Mouse (Mus musculus) neural tube, embryonic 15.5 days (tissue): Measurements from ENCODE around the gene Gm49027. TPM values are rescaled to one million over a fixed set of nuclear protein-coding genes. Genes with fewer than 3 reads are reported as not detected.
A peak's percentile ranks its signal among the peaks of the same experiment; 100 is the strongest.

ENCODE experiments used
- ATAC-seq: fragments of 200-750 bp; cut with Nextera tagmentation; 2 replicates; pipeline ENCODE4 v1.8.0; 2017; ENCODE audit warnings: mild to moderate bottlenecking, moderate TSS enrichment, moderate library complexity; ENCODE audit not compliant: low FRiP score
- H3K27ac ChIP-seq: fragments of 300-500 bp; sonication (generic); replicated peaks from 2 replicates; pipeline ENCODE4 v1.5.1; 2015; ENCODE audit warnings: mild to moderate bottlenecking, inconsistent platforms
- H3K27me3 ChIP-seq: fragments of 300-500 bp; sonication (generic); replicated peaks from 2 replicates; pipeline ENCODE4 v1.6.1; 2015; ENCODE audit warnings: inconsistent platforms
- H3K36me3 ChIP-seq: fragments of 300-500 bp; sonication (generic); 2 replicates; pipeline ENCODE4 v1.6.1; 2015; ENCODE audit warnings: inconsistent platforms
- H3K4me1 ChIP-seq: fragments of 300-500 bp; sonication (generic); 2 replicates; pipeline ENCODE4 v1.6.1; 2015; ENCODE audit warnings: inconsistent platforms
- H3K4me2 ChIP-seq: fragments of 300-500 bp; sonication (generic); 2 replicates; pipeline ENCODE4 v1.6.1; 2015; ENCODE audit warnings: inconsistent platforms, mild to moderate bottlenecking, moderate library complexity
- H3K4me3 ChIP-seq: fragments of 300-500 bp; sonication (generic); replicated peaks from 2 replicates; pipeline ENCODE4 v1.5.1; 2015; ENCODE audit warnings: mild to moderate bottlenecking, inconsistent platforms
- H3K9ac ChIP-seq: fragments of 300-500 bp; sonication (generic); replicated peaks from 2 replicates; pipeline ENCODE4 v1.6.1; 2015; ENCODE audit warnings: mild to moderate bottlenecking, inconsistent platforms
- H3K9me3 ChIP-seq: fragments of 300-500 bp; sonication (generic); replicated peaks from 2 replicates; pipeline ENCODE4 v1.6.1; 2016; ENCODE audit warnings: inconsistent platforms
- WGBS: fragments of 180-500 bp; shearing (Covaris S2); methylation state at CpG from one replicate; pipeline ENCODE4 v1.1.7; 2015; ENCODE audit warnings: mixed read lengths; 5-methylcytosine and 5-hydroxymethylcytosine counted together
- polyA plus RNA-seq: library from polyadenylated mRNA; unstranded; fragments of >200 nt; fragmentation: Nextera tagmentation; extraction: Ambion mirVana; gene quantifications from 2 replicates; pipeline ENCODE4 v1.2.1, GENCODE M21; 2015

Gm49027 gene
- 8.3 and 8.9 TPM in 2 replicates for polyA plus RNA-seq

GRCm38 (mm10) chr5:123525281-123525680 is at the start of gene Gm49027:
Gene Gm49027, minus strand, starts transcription at chr5:123525488.
- Histone ChIP-seq H3K4me3 (peak within 1 kb of the TSS; percentile 98), H3K27ac (peak within 1 kb of the TSS; percentile 79), H3K4me1 (peaks cover 27% of the 10 kb centered on the region), H3K9ac (peak within 1 kb of the TSS; percentile 58), H3K9me3 (no peaks in the 10 kb centered on the region), H3K27me3 (no peaks in the 10 kb centered on the region), H3K36me3 (peaks cover 29% of the 10 kb centered on the region), H3K4me2 (peak within 1 kb of the TSS; percentile 94)
- no peak for ATAC-seq
- 92% methylated on average over 7 of the region's 7 CpGs for whole genome bisulfite sequencing

GRCm38 (mm10) chr5:123573362-123573761 is 48.1 kb upstream of the Gm49027 start:
- no peak for ATAC-seq
- H3K27me3 ChIP-seq, result no peaks in the 10 kb centered on the region
- peak overlapping the region; percentile 76 for H3K4me2 ChIP-seq
- H3K4me3 ChIP-seq, result peak overlapping the region; percentile 98
- peaks cover 35% of the 10 kb centered on the region for H3K36me3 ChIP-seq
- no peaks in the 10 kb centered on the region for H3K9me3 ChIP-seq
- no peak overlapping the region for H3K9ac ChIP-seq
- 0 out of 2 replicates have a peak overlapping the region, but pooled peaks have one; percentile 45 for H3K27ac ChIP-seq
- 65% methylated on average over 8 of the region's 8 CpGs for WGBS
- H3K4me1 ChIP-seq, result peaks cover 15% of the 10 kb centered on the region

DNA sequence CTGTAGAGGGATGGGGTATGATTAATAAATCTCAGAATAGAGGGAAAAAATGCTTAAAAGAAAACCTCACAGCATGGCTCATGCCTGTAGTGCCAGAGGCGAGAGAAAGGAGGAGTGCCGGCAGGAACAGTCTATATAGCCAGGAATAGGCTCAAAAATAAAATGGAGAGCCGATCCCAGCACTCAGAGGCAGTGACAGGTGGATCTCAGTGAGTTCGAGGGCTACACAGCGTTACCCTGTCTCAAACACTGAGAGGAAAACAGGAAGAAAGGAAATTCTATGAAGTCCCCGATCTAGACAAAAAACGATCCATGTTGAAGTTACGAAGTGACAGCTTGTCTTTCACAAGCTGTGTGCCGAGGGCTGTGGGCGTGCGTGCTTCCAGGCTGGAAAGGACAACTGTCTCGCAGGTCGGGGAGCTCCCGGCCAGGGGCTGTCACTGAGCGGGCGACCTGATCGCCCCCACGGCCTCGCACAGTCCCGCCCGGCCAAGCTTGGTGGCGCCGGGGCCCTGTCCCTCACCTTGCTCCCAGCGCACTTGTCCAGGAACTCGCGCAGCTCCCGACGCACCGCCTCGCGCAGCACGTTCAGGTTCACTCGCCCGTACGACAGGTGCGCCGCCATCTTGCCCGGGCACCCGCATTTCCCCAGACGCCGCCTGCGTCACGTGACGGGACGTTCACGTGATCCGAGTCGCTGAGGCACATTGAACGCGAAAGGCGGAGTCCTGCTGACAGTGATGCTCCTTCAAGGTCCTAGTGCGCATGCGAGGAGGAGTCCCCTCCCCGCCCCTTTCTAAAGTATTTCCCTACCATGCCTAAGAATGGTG is 47.3 kb upstream of the Gm49027 start, which contains the start of gene Vps33a:
Gene Vps33a, minus strand, starts transcription at position 682 of the 830 bp plus-strand sequence.
- peak; percentile 93 for ATAC-seq
- Histone ChIP-seq H3K27ac (peak within 1 kb of the TSS; percentile 89), H3K36me3 (peaks cover 34% of the 10 kb centered on the region), H3K4me3 (peak within 1 kb of the TSS; percentile 98), H3K4me2 (peak within 1 kb of the TSS; percentile 76), H3K27me3 (no peaks in the 10 kb centered on the region), H3K4me1 (peaks cover 15% of the 10 kb centered on the region), H3K9ac (peak within 1 kb of the TSS; percentile 91), H3K9me3 (no peaks in the 10 kb centered on the region)
- under 1% methylated on average over 54 of the region's 54 CpGs for WGBS

DNA sequence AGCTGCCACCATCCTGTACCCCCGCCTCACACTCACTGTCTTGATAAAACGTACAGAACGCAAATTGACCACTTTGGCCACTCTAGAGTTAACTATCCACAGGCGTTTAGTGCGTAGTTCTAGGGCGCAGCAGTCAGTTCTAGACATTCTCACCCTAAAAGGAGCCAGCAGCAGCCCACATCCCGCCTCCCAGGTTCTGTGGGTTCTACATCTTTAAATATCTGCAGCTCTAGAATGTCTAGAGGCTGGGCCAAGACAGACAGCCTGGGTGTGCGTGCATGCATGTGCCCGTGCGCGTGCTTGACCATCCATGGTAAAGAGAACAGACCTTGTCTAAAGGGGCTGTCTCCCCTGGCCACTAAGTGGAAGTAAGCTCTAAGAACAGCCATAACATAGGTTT is 35.8 kb upstream of the Gm49027 start:
- Histone ChIP-seq H3K36me3 (peaks cover 91% of the 10 kb centered on the region), H3K4me3 (no peak overlapping the region), H3K9me3 (no peaks in the 10 kb centered on the region), H3K4me1 (no peaks in the 10 kb centered on the region), H3K27me3 (no peaks in the 10 kb centered on the region), H3K27ac (no peak overlapping the region), H3K9ac (no peak overlapping the region), H3K4me2 (no peak overlapping the region)
- WGBS, result 94% methylated on average over 11 of the region's 11 CpGs
- ATAC-seq, result no peak

GRCm38 (mm10) chr5:123559588-123559987 is 34.3 kb upstream of the Gm49027 start:
- peaks cover 86% of the 10 kb centered on the region for H3K36me3 ChIP-seq

DNA sequence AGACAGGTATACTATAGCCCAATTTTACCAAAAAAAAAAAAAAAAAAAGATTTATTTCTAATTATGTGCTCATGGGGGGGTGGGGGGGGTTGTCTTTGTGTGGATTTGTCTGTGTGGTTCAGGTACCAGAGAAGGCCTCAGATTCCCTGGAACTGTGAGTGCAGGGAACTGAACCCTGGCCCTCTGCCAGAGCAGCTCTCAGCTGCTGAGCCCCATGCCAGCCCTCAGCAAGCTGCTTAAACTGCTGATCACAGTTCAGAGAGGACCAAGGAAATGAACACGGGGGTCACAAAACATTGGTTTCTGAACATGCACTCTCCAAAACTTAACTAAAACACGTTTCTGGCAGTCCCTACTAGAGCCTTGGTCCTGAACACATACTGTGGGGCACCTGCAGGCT is 31.2 kb upstream of the Gm49027 start:
- ATAC-seq, result no peak
- Histone ChIP-seq H3K27me3 (no peaks in the 10 kb centered on the region), H3K9me3 (no peaks in the 10 kb centered on the region), H3K4me1 (no peaks in the 10 kb centered on the region), H3K4me3 (no peak overlapping the region), H3K4me2 (no peak overlapping the region), H3K9ac (no peak overlapping the region), H3K36me3 (peaks cover 60% of the 10 kb centered on the region), H3K27ac (no peak overlapping the region)
- WGBS, result 60% methylated on average over 2 of the region's 2 CpGs

More at GRCm38 (mm10) chr5:123559588-123559987, 34.3 kb upstream of the Gm49027 start:
- WGBS, result 94% methylated on average over 8 of the region's 8 CpGs
- no peaks in the 10 kb centered on the region for H3K4me1 ChIP-seq
- no peak overlapping the region for H3K4me2 ChIP-seq
- H3K4me3 ChIP-seq, result no peak overlapping the region
- no peak overlapping the region for H3K27ac ChIP-seq
- H3K27me3 ChIP-seq, result no peaks in the 10 kb centered on the region
- no peak for ATAC-seq
- no peak overlapping the region for H3K9ac ChIP-seq
- H3K9me3 ChIP-seq, result no peaks in the 10 kb centered on the region

GRCm38 (mm10) chr5:123555693-123556092 is 30.4 kb upstream of the Gm49027 start:
- H3K9ac ChIP-seq, result no peak overlapping the region
- no peaks in the 10 kb centered on the region for H3K4me1 ChIP-seq
- ATAC-seq, result no peak
- no peak overlapping the region for H3K4me3 ChIP-seq
- H3K36me3 ChIP-seq, result peaks cover 55% of the 10 kb centered on the region
- H3K27me3 ChIP-seq, result no peaks in the 10 kb centered on the region
- WGBS, result 91% methylated on average over 7 of the region's 7 CpGs
- H3K9me3 ChIP-seq, result no peaks in the 10 kb centered on the region
- H3K27ac ChIP-seq, result no peak overlapping the region
- H3K4me2 ChIP-seq, result no peak overlapping the region

GRCm38 (mm10) chr5:123533801-123534200 is 8.5 kb upstream of the Gm49027 start:
- H3K9ac ChIP-seq, result no peak overlapping the region
- H3K4me2 ChIP-seq, result no peak overlapping the region
- 95% methylated on average over 10 of the region's 10 CpGs for WGBS
- no peak overlapping the region for H3K4me3 ChIP-seq
- H3K36me3 ChIP-seq, result peaks cover 82% of the 10 kb centered on the region
- no peaks in the 10 kb centered on the region for H3K4me1 ChIP-seq
- no peaks in the 10 kb centered on the region for H3K9me3 ChIP-seq
- no peak overlapping the region for H3K27ac ChIP-seq
- no peaks in the 10 kb centered on the region for H3K27me3 ChIP-seq
- ATAC-seq, result no peak

DNA sequence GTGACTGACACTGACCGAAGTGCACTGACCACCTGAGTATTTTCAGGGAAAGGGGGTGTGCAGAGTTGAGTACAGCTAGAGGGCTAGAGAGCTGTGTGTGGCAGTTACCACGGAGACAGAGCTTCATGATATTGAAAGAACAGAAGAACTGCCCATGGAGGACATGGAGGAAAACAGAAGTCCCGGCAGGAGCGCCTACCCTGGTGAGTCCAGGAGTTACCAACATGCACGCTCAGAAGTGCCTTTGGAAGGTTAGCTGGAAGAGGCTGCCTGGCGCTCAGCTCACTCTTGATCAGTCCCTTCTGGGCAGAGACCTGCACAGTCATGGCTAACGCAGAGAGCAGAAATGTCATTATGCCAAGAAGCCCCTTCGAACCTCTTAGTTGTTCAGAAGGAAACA is 4.8 kb upstream of the Gm49027 start:
- Histone ChIP-seq H3K4me1 (no peaks in the 10 kb centered on the region), H3K36me3 (peaks cover 75% of the 10 kb centered on the region), H3K27ac (no peak overlapping the region), H3K9ac (no peak overlapping the region), H3K4me2 (no peak overlapping the region), H3K4me3 (no peak overlapping the region), H3K9me3 (no peaks in the 10 kb centered on the region), H3K27me3 (no peaks in the 10 kb centered on the region)
- no peak for ATAC-seq
- 88% methylated on average over 8 of the region's 8 CpGs for WGBS

GRCm38 (mm10) chr5:123528641-123529040 is 3.4 kb upstream of the Gm49027 start:
- Histone ChIP-seq H3K9ac (no peak overlapping the region), H3K4me1 (peaks cover 7% of the 10 kb centered on the region), H3K36me3 (peaks cover 63% of the 10 kb centered on the region), H3K27ac (no peak overlapping the region), H3K9me3 (no peaks in the 10 kb centered on the region), H3K4me2 (no peak overlapping the region), H3K4me3 (no peak overlapping the region), H3K27me3 (no peaks in the 10 kb centered on the region)
- 81% methylated on average over 7 of the region's 7 CpGs for WGBS
- no peak for ATAC-seq

DNA sequence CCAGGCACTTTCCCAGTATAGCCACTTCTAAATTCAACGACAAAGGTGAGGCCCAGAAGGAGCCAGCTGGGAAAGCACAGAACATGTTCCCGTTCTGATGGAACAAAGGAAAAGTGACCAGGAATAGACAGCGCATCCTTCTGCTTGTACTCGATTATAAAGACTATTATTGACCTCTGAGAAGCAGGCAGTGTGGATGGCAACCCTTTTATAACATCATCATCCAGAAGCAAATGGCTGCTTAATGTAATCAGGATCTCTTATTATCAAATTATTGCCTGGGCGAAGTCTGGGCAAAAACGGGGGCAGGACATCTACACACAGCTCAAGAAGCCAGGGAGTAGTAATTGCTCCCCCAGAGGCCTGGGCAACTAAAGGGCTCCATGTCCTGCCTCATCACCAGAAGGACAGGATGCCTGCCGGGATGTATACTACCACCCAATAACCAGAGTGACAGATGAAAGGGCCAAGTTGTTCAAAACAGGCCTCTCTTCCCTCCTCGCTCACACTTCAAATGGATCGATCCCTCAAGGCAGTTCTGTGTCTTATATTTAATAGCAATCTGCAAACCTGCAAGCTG is 718 bp upstream of the Gm49027 start:
- H3K27ac ChIP-seq, result no peak overlapping the region
- no peak overlapping the region for H3K4me3 ChIP-seq
- H3K4me1 ChIP-seq, result peaks cover 27% of the 10 kb centered on the region
- H3K36me3 ChIP-seq, result peaks cover 37% of the 10 kb centered on the region
- H3K27me3 ChIP-seq, result no peaks in the 10 kb centered on the region
- WGBS, result 90% methylated on average over 9 of the region's 9 CpGs
- no peak overlapping the region for H3K9ac ChIP-seq
- no peak for ATAC-seq
- H3K9me3 ChIP-seq, result no peaks in the 10 kb centered on the region
- no peak overlapping the region for H3K4me2 ChIP-seq

DNA sequence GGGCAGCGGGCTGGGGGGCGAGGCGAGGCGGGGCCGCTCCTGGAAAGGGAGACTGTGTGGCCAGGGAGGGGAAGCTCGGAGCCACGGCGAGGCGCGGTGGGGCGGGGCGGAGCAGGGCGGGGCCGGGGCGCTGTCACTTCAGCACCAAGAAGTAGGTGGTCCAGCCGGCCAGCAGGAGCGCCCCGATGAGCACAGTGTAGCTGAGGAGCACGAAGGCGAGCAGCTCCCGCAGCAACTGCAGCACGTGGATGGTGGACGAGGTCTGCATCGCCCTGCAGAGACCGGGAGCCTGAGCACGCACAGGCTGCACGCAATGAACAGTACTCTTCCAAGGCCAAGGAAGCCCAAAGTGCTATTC is 916 bp downstream of the Gm49027 start:
- peak overlapping the region; percentile 58 for H3K9ac ChIP-seq
- peak overlapping the region; percentile 79 for H3K27ac ChIP-seq
- peaks cover 25% of the 10 kb centered on the region for H3K36me3 ChIP-seq
- H3K4me2 ChIP-seq, result peak overlapping the region; percentile 94
- H3K4me1 ChIP-seq, result peaks cover 27% of the 10 kb centered on the region
- under 1% methylated on average over 26 of the region's 27 CpGs for WGBS
- no peaks in the 10 kb centered on the region for H3K9me3 ChIP-seq
- H3K27me3 ChIP-seq, result no peaks in the 10 kb centered on the region
- peak; percentile 87 for ATAC-seq
- peak overlapping the region; percentile 98 for H3K4me3 ChIP-seq
